Mouse (Mus musculus) ES-Bruce4 (cell line): ENCODE data around the gene Tmem40.

ENCODE experiments used
- CTCF ChIP-seq: IDR thresholded peaks from one replicate; pipeline ENCODE4 v1.8.1; 2011; ENCODE audit warnings: low read depth, low read length
- POLR2A ChIP-seq: IDR thresholded peaks from one replicate; pipeline ENCODE4 v1.8.1; 2011; ENCODE audit warnings: low read length; ENCODE audit not compliant: insufficient read depth

- no peak for TF ChIP-seq POLR2A
- no peak for TF ChIP-seq CTCF
Observed at GRCm38 (mm10) chr6:115760982-115761381, 1.2 kb downstream of the Tmem40 start.
